Mouse (Mus musculus): ENCODE data around the gene Rtf1.

DNA sequence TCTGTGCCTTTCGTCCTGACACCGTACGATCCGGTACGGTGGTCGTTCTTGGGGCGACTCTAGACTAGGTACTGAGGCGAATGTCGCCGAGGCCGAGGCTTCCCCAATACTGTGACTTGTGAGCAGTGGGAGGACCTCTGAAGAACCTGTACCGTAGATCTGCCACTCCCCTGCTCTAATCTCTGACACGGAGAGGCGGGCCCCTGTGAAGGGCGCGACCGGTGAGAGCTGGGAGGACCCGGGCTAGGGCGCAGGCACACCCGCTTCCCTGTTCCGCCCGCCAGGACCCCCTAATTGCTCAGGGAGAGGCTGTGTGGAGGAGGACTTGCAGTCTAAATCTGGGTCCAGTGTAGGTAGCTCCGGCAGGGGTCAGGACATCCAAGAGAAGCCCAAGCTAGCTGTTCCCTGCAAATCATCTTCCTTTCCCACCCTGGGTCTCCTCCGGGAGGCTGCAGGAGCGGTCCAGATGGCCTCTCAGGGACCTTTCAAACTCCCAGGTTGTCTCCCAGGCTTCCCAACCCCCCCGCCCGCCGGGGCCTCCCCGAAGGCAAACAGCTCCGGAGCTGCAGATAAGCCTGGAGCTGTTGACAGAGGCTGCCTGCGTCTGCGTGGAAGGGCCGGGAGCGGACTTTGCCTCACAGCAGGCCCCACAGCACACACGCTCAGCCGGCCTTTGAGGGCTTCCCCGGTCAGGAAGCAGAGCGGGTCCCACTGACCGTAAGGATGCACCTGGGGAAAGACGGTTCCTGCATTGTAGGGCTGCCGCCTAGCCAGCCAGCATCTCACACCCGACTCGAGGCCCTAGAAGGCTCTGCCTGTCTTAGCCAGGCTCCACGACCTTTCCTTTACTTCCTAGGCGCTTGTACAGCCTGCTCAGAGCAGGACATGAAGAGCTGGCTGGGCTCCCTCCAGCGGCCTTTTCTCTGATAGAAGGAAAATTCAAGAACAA lies 69.6 kb downstream of the Rtf1 start:
- TF ChIP-seq CTCF (IDR thresholded peaks at IDR 0.05; ENCODE audit: control insufficient read depth, insufficient read depth, insufficient replicate concordance, low read depth, low read length) (no peak), POLR2A (IDR thresholded peaks at IDR 0.05; ENCODE audit: control insufficient read depth, low read depth, low read length) (no peak)

Data from testis, adult 2 months (tissue).